Mouse (Mus musculus): ENCODE data around the gene Banf1.

- no peak for TF ChIP-seq CTCF (IDR thresholded peaks at IDR 0.05; ENCODE audit: low read depth)
- no peak for TF ChIP-seq EP300 (IDR thresholded peaks at IDR 0.05; ENCODE audit: low read depth)
Measured at GRCm38 (mm10) chr19:5410641-5411040, 43.7 kb upstream of the Banf1 start.
